Mouse (Mus musculus): ENCODE results near the gene Tulp4. TPM values are rescaled to one million over a fixed set of nuclear protein-coding genes. Genes with fewer than 3 reads are reported as not detected.
"Not testable (repeated sequence)": the region's sequence is repeated elsewhere in the genome, so short reads cannot be mapped to it uniquely, and the experiment has no call there.

Tulp4 gene
- polyA plus RNA-seq, 1 experiment from 2014 or later: 46.4 TPM

- not testable (repeated sequence) for DNase-seq (ENCODE audit: low spot score)
Measured at GRCm38 (mm10) chr17:6271970-6272369, 165.7 kb downstream of the Tulp4 start.

GRCm38 (mm10) chr17:6274693-6275092 is 168.5 kb downstream of the Tulp4 start:
- DNase-seq (ENCODE audit: low spot score): not testable (repeated sequence)

- not testable (repeated sequence) for DNase-seq (ENCODE audit: low spot score)
Measured at GRCm38 (mm10) chr17:6279205-6279604, 173.0 kb downstream of the Tulp4 start.

GRCm38 (mm10) chr17:6279772-6280171 is 173.5 kb downstream of the Tulp4 start:
- not testable (repeated sequence) for DNase-seq (ENCODE audit: low spot score)

- not testable (repeated sequence) for DNase-seq (ENCODE audit: low spot score)
Measured at GRCm38 (mm10) chr17:6280513-6280912, 174.3 kb downstream of the Tulp4 start.

- DNase-seq (ENCODE audit: low spot score): not testable (repeated sequence)
Measured at GRCm38 (mm10) chr17:6283137-6283536, 176.9 kb downstream of the Tulp4 start.

GRCm38 (mm10) chr17:6286169-6286568 is 179.9 kb downstream of the Tulp4 start:
- not testable (repeated sequence) for DNase-seq (ENCODE audit: low spot score)

GRCm38 (mm10) chr17:6289045-6289444 is 182.8 kb downstream of the Tulp4 start:
- not testable (repeated sequence) for DNase-seq (ENCODE audit: low spot score)

- DNase-seq (ENCODE audit: low spot score): not testable (repeated sequence)
Measured at GRCm38 (mm10) chr17:6293882-6294281, 187.6 kb downstream of the Tulp4 start.

GRCm38 (mm10) chr17:6297060-6297795 is 191.0 kb downstream of the Tulp4 start:
- not testable (repeated sequence) for DNase-seq (ENCODE audit: low spot score)

- not testable (repeated sequence) for DNase-seq (ENCODE audit: low spot score)
Measured at GRCm38 (mm10) chr17:6300190-6300863, 194.1 kb downstream of the Tulp4 start.

Small RNAs within 50 kb of the gene (microRNA-seq; reads per million reads assigned to microRNA genes)
- not detected for gene Gm22774 (ENCODE audit: borderline number of aligned reads)

Other genes starting within 250 kb of the Tulp4 start
- gene Synj2, start 165.2 kb upstream of the Tulp4 start, polyA plus RNA-seq (2015; fragmentation: Nextera tagmentation; extraction: Ambion mirVana): 4.2 and 4.5 TPM in 2 replicates
- 2.5 and 2.9 TPM in 2 replicates for gene Serac1, start 26.7 kb upstream of the Tulp4 start, polyA plus RNA-seq (2015; fragmentation: Nextera tagmentation; extraction: Ambion mirVana)
- 177 and 185 TPM in 2 replicates for gene Gtf2h5, start 26.7 kb upstream of the Tulp4 start, polyA plus RNA-seq (2015; fragmentation: Nextera tagmentation; extraction: Ambion mirVana)
- gene Tmem181a, start 150.4 kb downstream of the Tulp4 start, polyA plus RNA-seq (2015; fragmentation: Nextera tagmentation; extraction: Ambion mirVana): 12.1 and 12.2 TPM in 2 replicates
- 14.1 and 16.5 TPM in 2 replicates for gene Dynlt1a, start 211.1 kb downstream of the Tulp4 start, polyA plus RNA-seq (2015; fragmentation: Nextera tagmentation; extraction: Ambion mirVana)